8 mouse cellular contexts compared by ENCODE assay signal in genomic region chr11:89298285-89299010, GRCm38 (mm10). TPM values are rescaled to one million over a fixed set of nuclear protein-coding genes. Genes with fewer than 3 reads are reported as not detected.
DNase-seq lines count a peak whose midpoint lies in the region; ATAC-seq and TF ChIP-seq lines count a peak whose summit lies in the region.

No protein-coding gene starts in this region.

- H3K9ac ChIP-seq in forebrain, embryonic 16.5 days (replicated peaks; ENCODE audit: low read depth, low read length) = peak overlapping the region; percentile 54
- peak overlapping the region; percentile 46; the same call in 1 of the 2 replicates for H3K9ac ChIP-seq in kidney, postnatal 0 days (ENCODE audit: low read depth, low read length)

- no peaks in the 10 kb centered on the region for H3K9me3 ChIP-seq in forebrain, embryonic 16.5 days (ENCODE audit: control insufficient read depth, low read length)
- no peaks in the 10 kb centered on the region for H3K9me3 ChIP-seq in kidney, postnatal 0 days (replicated peaks; ENCODE audit: low read length)

- peak; percentile 75 to 81 for DNase-seq in cerebellum, postnatal 10 days
- no peak for DNase-seq in cerebellum, adult 9-11 months
- peak; percentile 61 to 72 for DNase-seq in right cerebral cortex, postnatal 10 days (ENCODE audit: low spot score in 2 of 2)
- DNase-seq in right cerebral cortex, adult 18-20 months = no peak
- peak; percentile 84 for DNase-seq in kidney, postnatal 0 days (ENCODE audit: low spot score)
- peak; percentile 64 to 76 for DNase-seq in lung, postnatal 4 days
- peak; percentile 45 for DNase-seq in thymus, postnatal 4 days

- peaks cover 40% of the 10 kb centered on the region for H3K4me1 ChIP-seq in forebrain, embryonic 16.5 days (replicated peaks; ENCODE audit: control insufficient read depth, insufficient read depth, low read length)
- peaks cover 10% of the 10 kb centered on the region; the same call in 1 of the 2 replicates for H3K4me1 ChIP-seq in kidney, postnatal 0 days (replicated peaks; ENCODE audit: insufficient read depth, low read length)

- H3K4me3 ChIP-seq in forebrain, embryonic 16.5 days (replicated peaks; ENCODE audit: low read length) = peak overlapping the region; percentile 50
- peak overlapping the region; percentile 38 for H3K4me3 ChIP-seq in kidney, postnatal 0 days (replicated peaks; ENCODE audit: low read depth, low read length)

- H3K4me2 ChIP-seq in forebrain, embryonic 16.5 days (ENCODE audit: low read length) = peak overlapping the region; percentile 91
- H3K4me2 ChIP-seq in kidney, postnatal 0 days (ENCODE audit: low read length) = peak overlapping the region; percentile 81

- no peaks in the 10 kb centered on the region for H3K27me3 ChIP-seq in forebrain, embryonic 16.5 days (replicated peaks; ENCODE audit: control insufficient read depth, insufficient read depth, low read length)
- H3K27me3 ChIP-seq in kidney, postnatal 0 days (ENCODE audit: insufficient read depth, low read length) = peaks cover 8% of the 10 kb centered on the region; the same call in 1 of the 2 replicates

- TF ChIP-seq CTCF in kidney, postnatal 0 days (IDR thresholded peaks at IDR 0.05; ENCODE audit: low read depth) = peak; percentile 65

- H3K27ac ChIP-seq in forebrain, embryonic 16.5 days (ENCODE audit: low read length) = peak overlapping the region; percentile 58
- H3K27ac ChIP-seq in kidney, postnatal 0 days = no peak overlapping the region

- ATAC-seq in forebrain, embryonic 16.5 days = peak; percentile 45
- ATAC-seq in kidney, postnatal 0 days (replicated peaks; ENCODE audit: low FRiP score, low read depth) = peak; percentile 47

- no peaks in the 10 kb centered on the region for H3K36me3 ChIP-seq in forebrain, embryonic 16.5 days (ENCODE audit: control insufficient read depth, insufficient read depth)
- no peaks in the 10 kb centered on the region for H3K36me3 ChIP-seq in kidney, postnatal 0 days (ENCODE audit: insufficient read depth, low read length)

- under 1% methylated on average over 38 of the region's 51 CpGs for WGBS in forebrain, embryonic 16.5 days
- WGBS in kidney, postnatal 0 days = under 1% methylated on average over 48 of the region's 51 CpGs

RNA-seq across cellular contexts. Expression of gene Nog, which starts 3.7 kb away (rescaled TPM):
- polyA plus RNA-seq in forebrain, embryonic 16.5 days (2015; fragmentation: Nextera tagmentation; extraction: Ambion mirVana) = 1.7 and 2.3 TPM in 2 replicates
- 1.4 and 2.3 TPM in 2 replicates for polyA plus RNA-seq in kidney, postnatal 0 days (2015; fragmentation: Nextera tagmentation; extraction: Ambion mirVana)

Comparison
In these comparisons a context has a peak if more than half of its experiments do, and no peak if none do; other contexts are left out.
1. DNase-seq: peak in cerebellum, postnatal 10 days (2 of 2), right cerebral cortex, postnatal 10 days (2 of 2), kidney, postnatal 0 days (single experiment), lung, postnatal 4 days (2 of 2) and thymus, postnatal 4 days (single experiment); none in cerebellum, adult 9-11 months (single experiment) and right cerebral cortex, adult 18-20 months (single experiment).